Mouse (Mus musculus) hindbrain, embryonic 15.5 days (tissue): Measurements from ENCODE around the gene Rbbp6. TPM values are rescaled to one million over a fixed set of nuclear protein-coding genes. Genes with fewer than 3 reads are reported as not detected.

Experiments used
- ATAC-seq: fragments of 200-750 bp; cut with Nextera tagmentation; 2 replicates; pipeline ENCODE4 v1.8.0; 2017; ENCODE audit warnings: low read depth, moderate number of reproducible peaks, moderate TSS enrichment; ENCODE audit not compliant: low FRiP score
- H3K27ac ChIP-seq: fragments of 300-500 bp; sonication (generic); replicated peaks from 2 replicates; pipeline ENCODE4 v1.5.1; 2015; ENCODE audit warnings: mild to moderate bottlenecking, inconsistent platforms
- H3K27me3 ChIP-seq: fragments of 300-500 bp; sonication (generic); 2 replicates; pipeline ENCODE4 v1.6.1; 2015; ENCODE audit warnings: control low read depth, inconsistent platforms
- H3K36me3 ChIP-seq: fragments of 300-500 bp; sonication (generic); 2 replicates; pipeline ENCODE4 v1.6.1; 2015; ENCODE audit warnings: control low read depth, inconsistent platforms
- H3K4me1 ChIP-seq: fragments of 300-500 bp; sonication (generic); replicated peaks from 2 replicates; pipeline ENCODE4 v1.6.1; 2015; ENCODE audit warnings: control low read depth, inconsistent platforms
- H3K4me2 ChIP-seq: fragments of 300-500 bp; sonication (generic); 2 replicates; pipeline ENCODE4 v1.6.1; 2015; ENCODE audit warnings: moderate library complexity, mild to moderate bottlenecking, inconsistent platforms
- H3K4me3 ChIP-seq: fragments of 300-500 bp; sonication (generic); 2 replicates; pipeline ENCODE4 v1.5.1; 2015; ENCODE audit warnings: mild to moderate bottlenecking, inconsistent platforms
- H3K9ac ChIP-seq: fragments of 300-500 bp; sonication (generic); 2 replicates; pipeline ENCODE4 v1.6.1; 2015; ENCODE audit warnings: inconsistent platforms
- H3K9me3 ChIP-seq: fragments of 300-500 bp; sonication (generic); 2 replicates; pipeline ENCODE4 v1.6.1; 2016; ENCODE audit warnings: control low read depth, inconsistent platforms
- WGBS: fragments of 180-500 bp; shearing (Covaris S2); methylation state at CpG from one replicate; pipeline ENCODE4 v1.1.7; 2015; 5-methylcytosine and 5-hydroxymethylcytosine counted together
- polyA plus RNA-seq: library from polyadenylated mRNA; unstranded; fragments of >200 nt; fragmentation: Nextera tagmentation; extraction: Ambion mirVana; gene quantifications from 2 replicates; pipeline ENCODE4 v1.2.1, GENCODE M21; 2015

Gene Rbbp6
- polyA plus RNA-seq, 1 experiment from 2014 or later = 26.3 TPM

GRCm38 (mm10) chr7:122998189-122998588 lies 32.7 kb downstream of the Rbbp6 start:
- Histone ChIP-seq H3K36me3 (peaks cover 83% of the 10 kb centered on the region), H3K4me3 (no peak overlapping the region), H3K9ac (no peak overlapping the region), H3K4me1 (no peaks in the 10 kb centered on the region), H3K4me2 (no peak overlapping the region), H3K9me3 (no peaks in the 10 kb centered on the region), H3K27ac (no peak overlapping the region), H3K27me3 (no peaks in the 10 kb centered on the region)
- no peak for ATAC-seq
- 80% methylated on average over 3 of the region's 3 CpGs for WGBS

GRCm38 (mm10) chr7:122999871-123000396 lies 34.4 kb downstream of the Rbbp6 start:
- Histone ChIP-seq H3K9me3 (no peaks in the 10 kb centered on the region), H3K36me3 (peaks cover 84% of the 10 kb centered on the region), H3K4me3 (no peak overlapping the region), H3K27me3 (no peaks in the 10 kb centered on the region), H3K4me2 (no peak overlapping the region), H3K9ac (no peak overlapping the region), H3K4me1 (no peaks in the 10 kb centered on the region), H3K27ac (no peak overlapping the region)
- WGBS = 93% methylated on average over 11 of the region's 11 CpGs
- no peak for ATAC-seq

GRCm38 (mm10) chr7:123000796-123001195 lies 35.3 kb downstream of the Rbbp6 start:
- peaks cover 77% of the 10 kb centered on the region for H3K36me3 ChIP-seq
- no peaks in the 10 kb centered on the region for H3K9me3 ChIP-seq
- ATAC-seq = no peak

GRCm38 (mm10) chr7:123001341-123002027 lies 36.0 kb downstream of the Rbbp6 start:
- peaks cover 74% of the 10 kb centered on the region for H3K36me3 ChIP-seq
- H3K4me1 ChIP-seq = no peaks in the 10 kb centered on the region
- no peak overlapping the region for H3K27ac ChIP-seq
- WGBS = 73% methylated on average over 20 of the region's 20 CpGs
- ATAC-seq = no peak
- H3K27me3 ChIP-seq = no peaks in the 10 kb centered on the region
- no peak overlapping the region for H3K9ac ChIP-seq
- no peak overlapping the region for H3K4me3 ChIP-seq
- no peaks in the 10 kb centered on the region for H3K9me3 ChIP-seq
- H3K4me2 ChIP-seq = no peak overlapping the region

More at GRCm38 (mm10) chr7:123000796-123001195, 35.3 kb downstream of the Rbbp6 start:
- Histone ChIP-seq H3K27ac (no peak overlapping the region), H3K9ac (no peak overlapping the region), H3K4me2 (no peak overlapping the region), H3K4me3 (no peak overlapping the region), H3K27me3 (no peaks in the 10 kb centered on the region), H3K4me1 (no peaks in the 10 kb centered on the region)
- WGBS = 95% methylated on average over 16 of the region's 16 CpGs

- no peaks in the 10 kb centered on the region for H3K27me3 ChIP-seq
- no peaks in the 10 kb centered on the region for H3K4me1 ChIP-seq
- H3K4me3 ChIP-seq = no peak overlapping the region
- H3K27ac ChIP-seq = no peak overlapping the region
- no peak overlapping the region for H3K4me2 ChIP-seq
- H3K9me3 ChIP-seq = no peaks in the 10 kb centered on the region
- no peak overlapping the region for H3K9ac ChIP-seq
- H3K36me3 ChIP-seq = peaks cover 69% of the 10 kb centered on the region
- no peak for ATAC-seq
- 87% methylated on average over 6 of the region's 6 CpGs for WGBS
Observed at GRCm38 (mm10) chr7:123002028-123002410, 36.5 kb downstream of the Rbbp6 start.

GRCm38 (mm10) chr7:123003207-123003606 lies 37.7 kb downstream of the Rbbp6 start:
- peaks cover 62% of the 10 kb centered on the region for H3K36me3 ChIP-seq
- no peak overlapping the region for H3K27ac ChIP-seq
- no peak overlapping the region for H3K4me2 ChIP-seq
- H3K27me3 ChIP-seq = no peaks in the 10 kb centered on the region
- H3K4me1 ChIP-seq = no peaks in the 10 kb centered on the region
- H3K9ac ChIP-seq = no peak overlapping the region
- H3K9me3 ChIP-seq = no peaks in the 10 kb centered on the region
- 97% methylated on average over 4 of the region's 4 CpGs for WGBS
- H3K4me3 ChIP-seq = no peak overlapping the region
- no peak for ATAC-seq

- no peak for ATAC-seq
Observed at GRCm38 (mm10) chr7:123004442-123004841, 39.0 kb downstream of the Rbbp6 start.

GRCm38 (mm10) chr7:123006251-123006650 lies 40.8 kb downstream of the Rbbp6 start:
- Histone ChIP-seq H3K9me3 (no peaks in the 10 kb centered on the region), H3K27me3 (no peaks in the 10 kb centered on the region), H3K4me3 (no peak overlapping the region), H3K9ac (no peak overlapping the region), H3K4me1 (no peaks in the 10 kb centered on the region), H3K4me2 (no peak overlapping the region), H3K36me3 (peaks cover 33% of the 10 kb centered on the region), H3K27ac (no peak overlapping the region)
- no peak for ATAC-seq
- 68% methylated on average over 2 of the region's 2 CpGs for WGBS

More at GRCm38 (mm10) chr7:123004442-123004841, 39.0 kb downstream of the Rbbp6 start:
- Histone ChIP-seq H3K36me3 (peaks cover 49% of the 10 kb centered on the region), H3K9ac (no peak overlapping the region), H3K4me2 (no peak overlapping the region), H3K9me3 (no peaks in the 10 kb centered on the region), H3K4me1 (no peaks in the 10 kb centered on the region), H3K27ac (no peak overlapping the region), H3K27me3 (no peaks in the 10 kb centered on the region), H3K4me3 (no peak overlapping the region)
- WGBS = 98% methylated on average over 5 of the region's 5 CpGs

GRCm38 (mm10) chr7:123007743-123008142 lies 42.3 kb downstream of the Rbbp6 start:
- H3K36me3 ChIP-seq = peaks cover 21% of the 10 kb centered on the region
- H3K27me3 ChIP-seq = no peaks in the 10 kb centered on the region
- 71% methylated on average over 4 of the region's 4 CpGs for WGBS
- H3K27ac ChIP-seq = no peak overlapping the region
- H3K9ac ChIP-seq = no peak overlapping the region
- no peak overlapping the region for H3K4me2 ChIP-seq
- no peak for ATAC-seq
- H3K4me3 ChIP-seq = no peak overlapping the region
- H3K4me1 ChIP-seq = no peaks in the 10 kb centered on the region
- no peaks in the 10 kb centered on the region for H3K9me3 ChIP-seq

- Histone ChIP-seq H3K9ac (no peak overlapping the region), H3K9me3 (0 out of 2 replicates have a peak, but pooled peaks cover 2% of the 10 kb centered on the region), H3K27ac (no peak overlapping the region), H3K4me2 (no peak overlapping the region), H3K36me3 (no peaks in the 10 kb centered on the region), H3K27me3 (no peaks in the 10 kb centered on the region), H3K4me3 (no peak overlapping the region), H3K4me1 (no peaks in the 10 kb centered on the region)
- WGBS = 80% methylated on average over 5 of the region's 5 CpGs
- ATAC-seq = no peak
Observed at GRCm38 (mm10) chr7:123013466-123013865, 48.0 kb downstream of the Rbbp6 start.

GRCm38 (mm10) chr7:123014729-123015128 lies 49.2 kb downstream of the Rbbp6 start:
- no peaks in the 10 kb centered on the region for H3K4me1 ChIP-seq
- H3K27ac ChIP-seq = no peak overlapping the region
- 0 out of 2 replicates have a peak, but pooled peaks cover 2% of the 10 kb centered on the region for H3K9me3 ChIP-seq
- H3K4me3 ChIP-seq = no peak overlapping the region
- no peaks in the 10 kb centered on the region for H3K27me3 ChIP-seq
- WGBS = 85% methylated on average over 7 of the region's 7 CpGs
- no peak overlapping the region for H3K9ac ChIP-seq
- no peak for ATAC-seq
- no peaks in the 10 kb centered on the region for H3K36me3 ChIP-seq
- H3K4me2 ChIP-seq = no peak overlapping the region

- H3K4me1 ChIP-seq = no peaks in the 10 kb centered on the region
- H3K36me3 ChIP-seq = no peaks in the 10 kb centered on the region
- no peak overlapping the region for H3K4me3 ChIP-seq
- H3K9me3 ChIP-seq = 0 out of 2 replicates have a peak, but pooled peaks cover 2% of the 10 kb centered on the region
- H3K27ac ChIP-seq = no peak overlapping the region
- no peak overlapping the region for H3K4me2 ChIP-seq
- 31% methylated on average over 3 of the region's 3 CpGs for WGBS
- ATAC-seq = no peak
- H3K27me3 ChIP-seq = no peaks in the 10 kb centered on the region
- no peak overlapping the region for H3K9ac ChIP-seq
Observed at GRCm38 (mm10) chr7:123017627-123018026, 52.1 kb downstream of the Rbbp6 start.
